Mouse (Mus musculus) embryonic facial prominence, embryonic 11.5 days (tissue): ENCODE measurements around the gene Hyou1. TPM values are rescaled to one million over a fixed set of nuclear protein-coding genes. Genes with fewer than 3 reads are reported as not detected.
"Not testable (repeated sequence)": the region's sequence is repeated elsewhere in the genome, so short reads cannot be mapped to it uniquely, and the experiment has no call there.

ENCODE experiments used
- ATAC-seq: fragments of 200-750 bp; cut with Nextera tagmentation; replicated peaks from 2 replicates; pipeline ENCODE4 v1.8.0; 2017; ENCODE audit warnings: low read depth; ENCODE audit not compliant: insufficient number of reproducible peaks, low FRiP score, low TSS enrichment
- DNase-seq: peaks from one replicate; pipeline ENCODE4 v3.0.0-alpha.2; 2015; ENCODE audit warnings: low spot score
- H3K27ac ChIP-seq: fragments of 300-500 bp; sonication (generic); replicated peaks from 2 replicates; pipeline ENCODE4 v1.5.1; 2014; ENCODE audit warnings: mild to moderate bottlenecking, low read depth, low read length, control low read depth
- H3K27me3 ChIP-seq: fragments of 300-500 bp; sonication (generic); 2 replicates; pipeline ENCODE4 v1.6.1; 2014; ENCODE audit warnings: mild to moderate bottlenecking, low read length, moderate library complexity, mixed read lengths; ENCODE audit not compliant: control insufficient read depth, insufficient read depth
- H3K36me3 ChIP-seq: fragments of 300-500 bp; sonication (generic); replicated peaks from 2 replicates; pipeline ENCODE4 v1.6.1; 2014; ENCODE audit warnings: low read depth, mild to moderate bottlenecking, low read length, moderate library complexity, mixed read lengths; ENCODE audit not compliant: control insufficient read depth, insufficient read depth
- H3K4me1 ChIP-seq: fragments of 300-500 bp; sonication (generic); 2 replicates; pipeline ENCODE4 v1.6.1; 2014; ENCODE audit warnings: low read length, mixed read lengths; ENCODE audit not compliant: control insufficient read depth, insufficient read depth
- H3K4me2 ChIP-seq: fragments of 300-500 bp; sonication (generic); 2 replicates; pipeline ENCODE4 v1.6.1; 2014; ENCODE audit warnings: low read depth, mild to moderate bottlenecking, control low read depth, low read length, moderate library complexity
- H3K4me3 ChIP-seq: fragments of 300-500 bp; sonication (generic); 2 replicates; pipeline ENCODE4 v1.5.1; 2014; ENCODE audit warnings: low read depth, low read length, control low read depth
- H3K9ac ChIP-seq: fragments of 300-500 bp; sonication (generic); replicated peaks from 2 replicates; pipeline ENCODE4 v1.6.1; 2014; ENCODE audit warnings: mild to moderate bottlenecking, control low read depth, low read length
- H3K9me3 ChIP-seq: fragments of 300-500 bp; sonication (generic); replicated peaks from 2 replicates; pipeline ENCODE4 v1.6.1; 2016; ENCODE audit warnings: mild to moderate bottlenecking, low read length, inconsistent platforms, mixed read lengths; ENCODE audit not compliant: control insufficient read depth
- WGBS: fragments of 180-500 bp; shearing (Covaris S2); extraction: QIAGEN DNeasy Blood & Tissue Kit; methylation state at CpG from one replicate; pipeline ENCODE4 v1.1.7; 2014; 5-methylcytosine and 5-hydroxymethylcytosine counted together
- polyA plus RNA-seq: library from polyadenylated mRNA; unstranded; fragments of >200 nt; fragmentation: Nextera tagmentation; extraction: Ambion mirVana; gene quantifications from 2 replicates; pipeline ENCODE4 v1.2.1, GENCODE M21; 2014

Gene Hyou1
- polyA plus RNA-seq, 1 experiment from 2014 or later = 29.2 TPM

GRCm38 (mm10) chr9:44361190-44361917, 17.9 kb upstream of the Hyou1 start, which contains the start of gene Vps11:
TSS of gene Vps11 (minus strand) at chr9:44361670.
- WGBS = 1% methylated on average over 44 of the region's 44 CpGs
- Histone ChIP-seq H3K4me1 (no peaks in the 10 kb centered on the region), H3K36me3 (peaks cover 5% of the 10 kb centered on the region; the same call in 1 of the 2 replicates), H3K4me2 (peak within 1 kb of the TSS; percentile 66), H3K27me3 (no peaks in the 10 kb centered on the region), H3K9ac (peak within 1 kb of the TSS; percentile 88), H3K9me3 (no peaks in the 10 kb centered on the region), H3K27ac (no peak within 1 kb of the TSS), H3K4me3 (peak within 1 kb of the TSS; percentile 87)
- DNase-seq = peak; percentile 99
- peak; percentile 94 for ATAC-seq

- Histone ChIP-seq H3K4me2 (peak overlapping the region; percentile 38), H3K4me3 (peak overlapping the region; percentile 87), H3K9ac (peak overlapping the region; percentile 44)
- WGBS = 41% methylated on average over 4 of the region's 4 CpGs
- H3K27ac ChIP-seq, H3K27me3 ChIP-seq, DNase-seq, H3K4me1 ChIP-seq, H3K9me3 ChIP-seq, ATAC-seq, H3K36me3 ChIP-seq: not testable (repeated sequence)
Observed at GRCm38 (mm10) chr9:44361931-44362330, 17.4 kb upstream of the Hyou1 start.

- no peaks in the 10 kb centered on the region for H3K36me3 ChIP-seq
- H3K4me3 ChIP-seq = no peak overlapping the region
- no peaks in the 10 kb centered on the region for H3K27me3 ChIP-seq
- no peak overlapping the region for H3K4me2 ChIP-seq
- H3K4me1 ChIP-seq = no peaks in the 10 kb centered on the region
- DNase-seq = peak; percentile 4
- ATAC-seq = no peak
- H3K27ac ChIP-seq = no peak overlapping the region
- H3K9ac ChIP-seq = no peak overlapping the region
- 62% methylated on average over 3 of the region's 3 CpGs for WGBS
- no peaks in the 10 kb centered on the region for H3K9me3 ChIP-seq
Observed at GRCm38 (mm10) chr9:44364480-44364879, 14.8 kb upstream of the Hyou1 start.

GRCm38 (mm10) chr9:44373386-44373785, 5.9 kb upstream of the Hyou1 start:
- no peak overlapping the region for H3K4me3 ChIP-seq
- DNase-seq (no peak), ATAC-seq (no peak)
- no peak overlapping the region for H3K4me2 ChIP-seq
- H3K27ac ChIP-seq = no peak overlapping the region
- no peaks in the 10 kb centered on the region for H3K9me3 ChIP-seq
- no peaks in the 10 kb centered on the region for H3K4me1 ChIP-seq
- H3K9ac ChIP-seq = no peak overlapping the region
- H3K36me3 ChIP-seq = no peaks in the 10 kb centered on the region
- H3K27me3 ChIP-seq = no peaks in the 10 kb centered on the region

DNA sequence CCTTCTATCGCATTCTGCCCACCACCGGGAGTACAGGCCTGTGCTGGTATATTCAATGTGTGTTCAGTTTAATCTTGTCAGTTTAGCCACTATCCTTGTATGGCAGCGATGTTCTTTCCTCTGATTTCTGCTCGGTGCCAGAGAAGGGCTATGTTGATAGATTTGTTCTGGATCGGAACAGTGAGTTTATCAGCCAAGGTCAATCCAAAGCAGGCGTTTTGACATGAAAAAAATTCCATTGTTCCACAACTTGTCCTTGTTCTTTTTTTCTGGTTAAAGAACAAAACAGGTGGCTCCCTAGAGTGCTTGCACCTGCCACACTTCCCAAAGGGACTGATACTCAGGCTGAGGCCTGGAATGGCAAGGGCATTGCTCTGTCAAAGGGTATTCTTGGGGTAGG, 3.1 kb upstream of the Hyou1 start:
- DNase-seq (no peak), ATAC-seq (no peak)

DNA sequence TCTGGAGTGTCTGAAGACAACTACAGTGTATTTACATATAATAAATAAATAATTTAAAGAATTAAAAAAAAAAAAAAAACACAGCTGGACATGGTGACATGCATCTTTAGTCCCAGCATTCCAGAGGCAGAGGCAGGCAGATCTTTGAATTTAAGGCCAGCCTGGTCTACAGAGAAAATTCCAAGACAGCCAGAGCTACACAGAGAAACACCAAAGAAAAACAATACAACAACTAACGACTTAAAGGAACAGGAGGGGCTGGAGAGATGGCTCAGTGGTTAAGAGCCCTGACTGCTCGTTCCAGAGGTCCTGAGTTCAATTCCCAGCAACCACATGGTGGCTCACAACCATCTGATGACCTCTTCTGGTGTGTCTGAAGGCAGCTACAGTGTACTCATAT, 2.0 kb upstream of the Hyou1 start:
- DNase-seq, H3K9me3 ChIP-seq, H3K4me1 ChIP-seq, H3K4me2 ChIP-seq, H3K4me3 ChIP-seq, H3K27ac ChIP-seq, ATAC-seq, H3K9ac ChIP-seq, H3K36me3 ChIP-seq, H3K27me3 ChIP-seq: not testable (repeated sequence)
- 87% methylated on average over 2 of the region's 2 CpGs for WGBS

More for the DNA sequence above, 3.1 kb upstream of the Hyou1 start:
- Histone ChIP-seq H3K36me3 (peaks cover 4% of the 10 kb centered on the region; the same call in 1 of the 2 replicates), H3K27ac (no peak overlapping the region), H3K4me3 (no peak overlapping the region), H3K27me3 (no peaks in the 10 kb centered on the region), H3K4me2 (no peak overlapping the region), H3K4me1 (peaks cover 6% of the 10 kb centered on the region), H3K9me3 (no peaks in the 10 kb centered on the region), H3K9ac (no peak overlapping the region)
- 91% methylated on average over 6 of the region's 6 CpGs for WGBS

DNA sequence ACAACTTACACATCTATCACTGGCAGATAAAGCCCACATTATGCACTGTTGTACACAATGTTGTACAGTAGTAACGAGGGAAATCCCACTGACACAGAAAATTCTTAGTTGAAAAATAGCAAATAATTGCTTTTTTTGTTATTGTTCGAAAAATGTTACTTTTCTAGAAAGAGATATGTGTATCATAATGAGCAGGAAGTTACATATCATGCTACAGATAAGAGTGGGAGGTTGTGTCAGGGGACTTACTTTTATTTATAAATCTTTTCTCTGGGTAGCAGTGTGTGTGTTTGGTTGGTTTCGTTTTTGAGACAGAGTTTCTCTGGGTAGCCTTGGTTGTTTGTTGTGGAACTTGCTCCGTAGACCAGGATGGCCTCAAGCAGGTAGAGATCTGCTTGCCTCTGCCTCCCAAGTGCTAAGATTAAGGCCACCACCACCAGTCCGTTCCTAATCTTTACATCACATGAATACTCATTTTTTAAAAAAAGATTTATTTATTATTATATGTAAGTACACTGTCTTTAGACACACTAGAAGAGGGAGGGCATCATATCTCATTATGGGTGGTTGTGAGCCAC, 1.0 kb upstream of the Hyou1 start:
- Histone ChIP-seq H3K27me3 (no peaks in the 10 kb centered on the region), H3K4me3 (peak overlapping the region; percentile 93), H3K27ac (no peak overlapping the region), H3K9me3 (no peaks in the 10 kb centered on the region), H3K4me1 (peaks cover 6% of the 10 kb centered on the region), H3K36me3 (peaks cover 13% of the 10 kb centered on the region), H3K9ac (peak overlapping the region; percentile 75; the same call in 1 of the 2 replicates), H3K4me2 (peak overlapping the region; percentile 45; the same call in 1 of the 2 replicates)
- 91% methylated on average over 5 of the region's 5 CpGs for WGBS
- ATAC-seq = no peak
- DNase-seq = no peak

DNA sequence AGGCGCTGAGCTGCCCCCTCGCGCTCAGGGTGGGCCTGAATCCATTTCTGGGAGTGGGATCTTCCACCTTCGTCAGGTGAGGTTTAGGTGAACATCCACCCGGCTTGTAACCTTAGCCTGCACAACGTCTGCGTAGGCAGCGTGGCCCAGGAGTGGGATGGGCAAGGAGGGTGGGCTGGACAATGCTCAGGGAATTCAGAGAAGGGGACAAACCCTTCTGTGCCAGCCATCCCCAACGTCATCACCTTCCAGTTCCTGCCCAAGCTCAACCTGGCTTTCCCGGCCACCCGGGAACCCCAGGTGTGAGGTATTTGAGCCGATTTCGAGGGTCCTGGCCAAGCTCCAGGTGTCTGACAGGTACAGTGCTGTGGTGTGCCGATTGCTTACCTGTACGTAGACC, 572 bp downstream of the Hyou1 start:
- DNase-seq (no peak), ATAC-seq (peak; percentile 51)
- peak overlapping the region; percentile 95 for H3K9ac ChIP-seq
- peaks cover 6% of the 10 kb centered on the region for H3K4me1 ChIP-seq
- no peaks in the 10 kb centered on the region for H3K27me3 ChIP-seq
- H3K27ac ChIP-seq = peak overlapping the region; percentile 62
- peak overlapping the region; percentile 93 for H3K4me3 ChIP-seq
- no peaks in the 10 kb centered on the region for H3K9me3 ChIP-seq
- H3K4me2 ChIP-seq = peak overlapping the region; percentile 90
- H3K36me3 ChIP-seq = peaks cover 18% of the 10 kb centered on the region
- 7% methylated on average over 15 of the region's 15 CpGs for WGBS
